Mouse (Mus musculus): ENCODE measurements around the gene Cfap73.

Cfap73 gene

DNA sequence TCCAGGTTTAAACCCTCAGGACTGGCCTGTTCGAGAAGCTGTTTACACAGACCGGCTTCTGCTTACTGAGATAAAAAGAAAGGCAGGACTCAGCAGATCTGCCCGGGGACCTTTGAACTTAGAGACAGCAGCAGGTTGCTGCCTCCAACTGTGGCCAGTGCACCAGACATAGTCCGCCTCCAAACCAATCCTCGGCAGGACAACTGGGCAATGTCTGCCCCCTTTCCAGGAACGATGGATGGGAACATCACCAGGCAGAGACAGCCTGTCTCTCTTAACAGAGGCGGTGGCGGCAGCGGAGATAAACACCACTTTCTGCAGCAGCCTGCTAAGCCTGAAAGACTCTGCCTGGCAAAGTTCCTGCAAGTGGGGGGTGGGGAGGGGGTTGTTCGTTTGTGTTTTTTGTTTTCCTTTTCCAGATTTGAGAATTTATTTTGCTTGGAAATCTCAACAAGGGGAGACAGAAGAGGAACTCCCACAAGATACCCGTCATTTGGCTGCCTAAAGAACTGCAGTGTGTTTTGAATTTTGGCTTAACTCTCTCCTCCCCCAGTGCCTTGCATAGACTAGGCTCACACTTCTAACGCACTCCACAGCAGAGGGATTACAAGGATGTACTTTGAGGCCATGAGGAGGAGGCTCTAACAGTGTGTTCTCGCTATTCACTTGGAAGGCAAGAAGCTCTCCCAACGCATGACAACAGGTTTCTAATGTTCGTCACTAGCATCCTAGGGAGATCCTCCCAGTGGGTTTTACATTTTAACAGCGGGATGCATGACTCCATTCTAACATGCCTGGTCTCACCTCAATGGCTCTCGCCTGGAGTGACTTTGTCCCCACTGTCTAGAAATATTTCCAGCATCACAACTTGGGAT is 47.1 kb downstream of the Cfap73 start:
- peak; percentile 40 for DNase-seq (ENCODE audit: low spot score)

- no peak for DNase-seq (ENCODE audit: low spot score)
Observed at GRCm38 (mm10) chr5:120584968-120585367, 49.1 kb downstream of the Cfap73 start.

DNA sequence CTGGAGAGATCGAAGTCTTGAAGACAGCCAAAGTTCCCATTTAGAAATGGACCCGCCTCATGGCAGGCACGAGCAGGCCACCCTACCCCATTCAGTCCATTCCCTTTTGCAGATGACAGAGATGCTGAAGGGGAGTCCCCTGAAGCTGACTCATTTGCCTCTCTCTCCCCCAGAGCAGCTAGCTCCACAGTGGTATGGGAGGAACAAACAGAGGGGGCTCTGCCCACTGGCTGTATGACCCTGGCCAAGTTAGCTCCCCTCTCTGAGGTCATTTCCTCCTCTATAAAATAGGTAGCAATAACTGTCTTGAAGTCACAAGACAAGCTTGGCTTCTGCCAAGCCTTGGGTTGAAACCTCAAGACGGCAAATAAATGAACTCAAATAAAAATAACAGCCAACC is 50.5 kb downstream of the Cfap73 start:
- no peak for DNase-seq (ENCODE audit: low spot score)

GRCm38 (mm10) chr5:120582002-120582401 is 52.0 kb downstream of the Cfap73 start:
- no peak for DNase-seq (ENCODE audit: low spot score)

- no peak for DNase-seq (ENCODE audit: low spot score)
Observed at GRCm38 (mm10) chr5:120579898-120580626, 54.0 kb downstream of the Cfap73 start.

DNA sequence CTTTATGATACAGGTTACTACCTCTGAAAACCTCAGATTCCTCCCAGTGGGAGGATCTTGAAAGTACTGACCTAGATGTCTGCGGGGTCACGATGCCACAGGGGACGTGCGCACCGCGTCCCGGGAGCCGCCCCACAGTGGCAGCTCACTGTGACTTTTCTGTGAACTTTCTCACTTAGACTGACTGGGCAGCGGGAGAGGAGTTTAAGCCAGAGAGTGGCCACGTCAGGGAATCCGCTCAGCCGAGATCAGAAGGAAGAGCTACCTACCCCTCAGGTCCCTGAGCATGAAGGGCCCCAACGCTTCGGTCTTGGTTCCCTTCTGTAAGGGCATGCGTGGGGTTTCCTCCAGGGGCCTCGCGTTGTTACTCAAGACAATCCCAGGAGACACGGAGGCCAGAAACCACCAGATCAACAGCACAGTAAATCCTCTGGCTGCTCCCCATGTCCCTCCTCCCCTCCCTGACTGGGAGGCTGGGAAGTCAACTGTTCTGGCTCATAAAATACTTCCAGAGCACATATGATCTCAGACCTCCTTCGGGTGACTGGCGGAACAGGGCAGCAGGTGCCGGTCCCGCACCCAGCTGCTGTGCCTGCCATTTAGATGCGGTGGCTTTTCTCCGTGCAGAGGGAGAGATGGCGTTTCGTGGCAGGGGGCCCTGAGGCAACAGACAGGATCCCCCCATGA is 54.7 kb downstream of the Cfap73 start:
- peak; percentile 40 for DNase-seq (ENCODE audit: low spot score)

GRCm38 (mm10) chr5:120578504-120579081 is 55.4 kb downstream of the Cfap73 start:
- DNase-seq (ENCODE audit: low spot score), result peak; percentile 57

Measured in embryo, embryonic 10.5 days (tissue).